Mouse (Mus musculus): Measurements from ENCODE around the gene Rps15a. TPM values are rescaled to one million over a fixed set of nuclear protein-coding genes. Genes with fewer than 3 reads are reported as not detected.

Rps15a gene
- polyA plus RNA-seq (2011; ENCODE audit: insufficient read depth, insufficient read length, low replicate concordance, missing spikeins) = 986 and 1,535 TPM in 2 replicates

DNA sequence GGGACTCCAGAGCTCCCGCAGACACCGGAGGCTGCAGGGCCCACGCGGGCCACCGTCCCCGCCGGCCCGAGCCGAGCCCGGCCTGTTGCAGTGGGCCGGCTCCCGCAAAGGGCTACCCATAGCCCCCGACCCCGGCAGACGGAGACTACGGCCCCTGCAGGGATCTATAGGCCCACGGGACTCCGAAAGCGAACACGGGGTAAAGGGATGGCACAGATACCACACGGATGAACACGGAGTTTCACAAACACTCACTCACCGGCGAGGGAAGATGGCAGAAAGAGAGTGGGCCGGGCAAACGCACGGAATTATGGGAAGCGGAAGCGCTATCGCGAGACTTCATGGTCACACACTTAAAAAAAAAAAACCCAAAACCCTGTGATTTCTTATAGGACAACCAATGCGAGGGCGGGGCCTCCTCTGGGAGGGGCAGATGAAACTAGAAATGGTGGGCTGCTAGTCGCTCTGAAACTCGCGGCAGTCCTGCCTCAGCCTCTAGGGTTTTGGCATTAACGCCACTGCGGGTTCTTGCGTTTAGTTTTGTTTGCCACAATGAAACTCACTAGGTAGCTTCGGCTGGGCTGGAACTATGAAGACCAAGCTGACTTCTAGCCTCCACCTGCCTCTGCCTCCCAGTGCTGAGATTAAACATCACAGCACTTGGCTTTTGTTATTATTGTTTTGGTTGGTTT, at the start of gene Rps15a:
TSS of gene Rps15a (minus strand) at position 312 of the 692 bp plus-strand sequence.
- TF ChIP-seq POLR2A (IDR thresholded peaks at IDR 0.05; ENCODE audit: borderline replicate concordance, control insufficient read depth, low read depth, low read length) (peak; percentile 41; the same call in 1 of the 2 replicates), CTCF (IDR thresholded peaks at IDR 0.05; ENCODE audit: control insufficient read depth, insufficient read depth, low read length) (no peak)
- under 1% methylated on average over 40 of the region's 40 CpGs for WGBS

DNA sequence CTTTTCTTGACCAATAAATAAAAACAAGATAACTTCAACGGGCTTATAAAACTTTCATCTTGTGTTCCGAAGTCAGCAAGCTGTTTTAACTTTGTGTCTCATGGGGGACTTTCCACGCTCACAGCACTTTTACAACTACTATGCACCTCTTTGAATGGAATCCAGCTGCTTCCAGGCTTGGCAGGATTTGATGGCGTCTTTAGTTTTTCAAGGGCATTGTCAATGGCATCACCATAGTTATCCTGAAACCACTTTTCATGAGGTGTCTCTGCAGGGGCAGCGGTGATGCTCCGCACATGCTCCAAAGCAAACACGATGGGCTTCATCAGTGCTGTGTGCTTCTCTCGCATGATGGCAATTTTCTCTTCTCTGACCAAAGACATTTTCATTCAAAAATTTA, 47.0 kb upstream of the Rps15a start:
- WGBS = 91% methylated on average over 8 of the region's 8 CpGs
- H3K27ac ChIP-seq (ENCODE audit: control insufficient read depth, insufficient read depth, low read depth, low read length, poor library complexity) = no peak overlapping the region
- no peaks in the 10 kb centered on the region for H3K4me1 ChIP-seq (ENCODE audit: control insufficient read depth, insufficient read depth, low read length)
- H3K4me3 ChIP-seq (replicated peaks; ENCODE audit: control insufficient read depth, low read depth, low read length) = no peak overlapping the region
- no peak for TF ChIP-seq POLR2A (IDR thresholded peaks at IDR 0.05; ENCODE audit: borderline replicate concordance, control insufficient read depth, low read depth, low read length)
- TF ChIP-seq CTCF (IDR thresholded peaks at IDR 0.05; ENCODE audit: control insufficient read depth, insufficient read depth, low read length) = no peak

More for the DNA sequence above, at the start of gene Rps15a:
- Histone ChIP-seq H3K27ac (ENCODE audit: control insufficient read depth, insufficient read depth, low read depth, low read length, poor library complexity) (peak within 1 kb of the TSS; percentile 61), H3K4me1 (ENCODE audit: control insufficient read depth, insufficient read depth, low read length) (peaks cover 8% of the 10 kb centered on the region), H3K4me3 (replicated peaks; ENCODE audit: control insufficient read depth, low read depth, low read length) (peak within 1 kb of the TSS; percentile 79)

DNA sequence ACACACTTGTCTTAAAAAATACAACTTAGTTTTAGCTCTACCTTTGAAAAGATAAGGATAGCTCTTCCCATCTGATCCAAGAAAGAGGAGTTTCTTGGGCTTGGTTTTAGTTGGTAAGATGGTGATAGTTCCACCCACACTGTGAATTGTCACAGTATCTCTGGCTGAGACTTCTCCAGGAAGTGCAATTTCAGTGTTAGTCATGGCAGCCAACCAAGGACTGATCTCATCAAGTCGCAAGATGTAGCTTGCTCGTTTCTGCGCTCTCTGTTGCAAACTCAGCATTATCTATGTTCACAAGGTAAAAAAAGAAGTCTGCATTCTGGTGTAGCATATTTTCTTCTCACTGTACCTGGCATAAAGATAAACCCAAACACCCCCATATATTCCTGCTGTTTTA, 44.1 kb upstream of the Rps15a start:
- WGBS = 83% methylated on average over 3 of the region's 3 CpGs

DNA sequence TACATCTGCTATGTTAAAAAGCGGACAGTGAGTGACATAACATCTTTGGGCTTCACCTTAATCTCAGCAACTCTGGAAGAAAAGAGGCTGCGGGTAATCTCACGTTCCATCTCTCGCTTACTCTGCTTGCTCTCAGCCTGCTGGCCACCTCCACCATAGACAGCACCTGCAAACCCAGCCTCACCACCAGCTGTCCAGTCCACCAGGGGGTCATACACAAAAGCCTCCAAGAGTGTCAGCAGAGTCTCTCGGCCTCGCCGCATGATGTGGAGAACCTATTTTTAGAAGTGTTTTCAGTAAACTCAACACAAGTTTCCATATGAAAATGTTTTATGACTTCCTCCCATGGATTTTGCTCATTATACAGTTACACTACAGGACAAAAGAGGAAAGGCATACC, 40.5 kb upstream of the Rps15a start:
- TF ChIP-seq CTCF (IDR thresholded peaks at IDR 0.05; ENCODE audit: control insufficient read depth, insufficient read depth, low read length) (no peak), POLR2A (IDR thresholded peaks at IDR 0.05; ENCODE audit: borderline replicate concordance, control insufficient read depth, low read depth, low read length) (no peak)
- no peak overlapping the region for H3K4me3 ChIP-seq (replicated peaks; ENCODE audit: control insufficient read depth, low read depth, low read length)
- no peak overlapping the region for H3K27ac ChIP-seq (ENCODE audit: control insufficient read depth, insufficient read depth, low read depth, low read length, poor library complexity)
- 96% methylated on average over 7 of the region's 7 CpGs for WGBS
- no peaks in the 10 kb centered on the region for H3K4me1 ChIP-seq (ENCODE audit: control insufficient read depth, insufficient read depth, low read length)

More for the DNA sequence above, 44.1 kb upstream of the Rps15a start:
- Histone ChIP-seq H3K4me3 (replicated peaks; ENCODE audit: control insufficient read depth, low read depth, low read length) (no peak overlapping the region), H3K27ac (ENCODE audit: control insufficient read depth, insufficient read depth, low read depth, low read length, poor library complexity) (no peak overlapping the region), H3K4me1 (ENCODE audit: control insufficient read depth, insufficient read depth, low read length) (no peaks in the 10 kb centered on the region)
- TF ChIP-seq CTCF (IDR thresholded peaks at IDR 0.05; ENCODE audit: control insufficient read depth, insufficient read depth, low read length) = no peak
- TF ChIP-seq POLR2A (IDR thresholded peaks at IDR 0.05; ENCODE audit: borderline replicate concordance, control insufficient read depth, low read depth, low read length) = no peak

DNA sequence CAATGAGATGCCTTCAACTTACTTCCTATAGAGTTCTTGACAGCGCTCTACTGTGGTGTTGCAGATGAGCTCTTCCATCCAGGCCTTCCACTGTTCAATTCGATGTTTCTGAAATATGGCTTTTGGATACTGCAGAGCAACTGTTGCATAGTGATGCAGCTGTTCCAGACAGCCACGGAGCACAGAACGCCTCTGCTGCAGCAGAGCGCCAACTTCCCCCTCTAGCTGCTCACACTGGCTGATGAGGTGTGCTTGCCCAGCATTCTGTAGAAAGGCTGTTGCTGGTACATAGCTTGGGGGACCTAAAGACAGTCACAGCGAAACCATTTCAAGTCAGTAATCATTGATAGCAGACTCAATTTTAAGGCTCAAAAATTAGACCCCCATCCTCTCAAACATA, 38.2 kb upstream of the Rps15a start:
- no peaks in the 10 kb centered on the region for H3K4me1 ChIP-seq (ENCODE audit: control insufficient read depth, insufficient read depth, low read length)
- TF ChIP-seq POLR2A (IDR thresholded peaks at IDR 0.05; ENCODE audit: borderline replicate concordance, control insufficient read depth, low read depth, low read length) = no peak
- TF ChIP-seq CTCF (IDR thresholded peaks at IDR 0.05; ENCODE audit: control insufficient read depth, insufficient read depth, low read length) = no peak
- WGBS = 68% methylated on average over 6 of the region's 6 CpGs
- H3K27ac ChIP-seq (ENCODE audit: control insufficient read depth, insufficient read depth, low read depth, low read length, poor library complexity) = no peak overlapping the region
- H3K4me3 ChIP-seq (replicated peaks; ENCODE audit: control insufficient read depth, low read depth, low read length) = no peak overlapping the region

DNA sequence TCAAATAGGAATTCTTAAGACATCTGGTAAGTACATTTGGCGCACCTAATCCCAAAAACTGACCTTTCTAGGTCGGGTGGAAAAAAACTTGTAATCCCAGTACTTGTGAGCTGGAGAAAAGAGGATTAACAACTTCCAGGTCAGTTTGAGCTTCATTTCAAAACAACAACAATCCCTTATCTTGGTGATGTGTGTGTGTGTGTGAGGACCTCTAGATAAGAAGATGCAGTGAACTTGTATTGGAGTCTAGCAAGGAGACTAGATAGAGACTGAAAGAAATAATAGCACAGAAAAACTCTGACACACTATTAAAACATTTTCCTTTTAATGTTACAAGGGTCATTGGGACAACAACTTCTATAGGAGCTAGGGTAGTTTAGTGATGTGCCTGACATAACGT, 27.6 kb upstream of the Rps15a start:
- Histone ChIP-seq H3K4me3 (replicated peaks; ENCODE audit: control insufficient read depth, low read depth, low read length) (no peak overlapping the region), H3K27ac (ENCODE audit: control insufficient read depth, insufficient read depth, low read depth, low read length, poor library complexity) (no peak overlapping the region), H3K4me1 (ENCODE audit: control insufficient read depth, insufficient read depth, low read length) (no peaks in the 10 kb centered on the region)
- 80% methylated on average over 3 of the region's 3 CpGs for WGBS
- TF ChIP-seq CTCF (IDR thresholded peaks at IDR 0.05; ENCODE audit: control insufficient read depth, insufficient read depth, low read length) = no peak
- TF ChIP-seq POLR2A (IDR thresholded peaks at IDR 0.05; ENCODE audit: borderline replicate concordance, control insufficient read depth, low read depth, low read length) = no peak

DNA sequence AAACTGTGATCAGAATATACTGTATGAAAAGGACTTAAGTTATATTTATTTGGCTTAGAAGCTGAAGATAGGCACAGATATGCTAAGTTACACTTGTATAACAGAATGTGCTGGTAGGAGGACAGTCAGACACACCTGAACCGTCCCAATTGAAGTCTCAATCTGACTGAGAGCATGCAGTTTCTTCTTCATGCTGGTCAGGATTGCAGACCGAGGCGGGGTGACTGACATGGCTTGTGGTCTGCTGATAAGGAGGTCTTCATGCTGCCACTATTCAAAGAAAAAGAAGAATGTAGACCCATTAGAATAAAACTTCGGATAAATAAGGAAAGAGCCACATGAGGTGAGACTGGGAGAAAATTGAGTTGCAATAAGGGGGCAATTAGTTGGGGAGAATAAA, 27.1 kb upstream of the Rps15a start:
- H3K4me3 ChIP-seq (replicated peaks; ENCODE audit: control insufficient read depth, low read depth, low read length) = no peak overlapping the region
- 64% methylated on average over 4 of the region's 4 CpGs for WGBS
- no peak overlapping the region for H3K27ac ChIP-seq (ENCODE audit: control insufficient read depth, insufficient read depth, low read depth, low read length, poor library complexity)
- H3K4me1 ChIP-seq (ENCODE audit: control insufficient read depth, insufficient read depth, low read length) = no peaks in the 10 kb centered on the region
- TF ChIP-seq POLR2A (IDR thresholded peaks at IDR 0.05; ENCODE audit: borderline replicate concordance, control insufficient read depth, low read depth, low read length) (no peak), CTCF (IDR thresholded peaks at IDR 0.05; ENCODE audit: control insufficient read depth, insufficient read depth, low read length) (no peak)

DNA sequence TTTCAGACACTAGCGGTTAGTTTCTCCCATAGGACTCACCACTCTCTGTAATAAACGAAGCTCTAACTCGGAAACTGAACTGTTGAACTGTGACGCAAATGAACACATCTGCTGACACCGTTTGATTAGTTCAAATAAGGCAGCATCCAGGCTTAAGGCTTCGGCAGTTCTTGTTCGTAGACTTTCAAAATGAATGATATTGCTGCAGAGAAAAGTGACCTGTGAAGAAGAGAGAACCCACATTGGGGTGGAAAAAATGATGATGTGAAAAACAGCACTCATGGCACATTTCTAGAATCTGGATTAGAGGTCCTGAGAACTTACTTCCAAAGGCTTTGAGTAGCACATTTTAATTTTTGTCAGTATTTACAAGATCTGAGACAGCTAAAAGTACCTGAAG, 25.3 kb upstream of the Rps15a start:
- no peak overlapping the region for H3K4me3 ChIP-seq (replicated peaks; ENCODE audit: control insufficient read depth, low read depth, low read length)
- H3K4me1 ChIP-seq (ENCODE audit: control insufficient read depth, insufficient read depth, low read length) = no peaks in the 10 kb centered on the region
- TF ChIP-seq POLR2A (IDR thresholded peaks at IDR 0.05; ENCODE audit: borderline replicate concordance, control insufficient read depth, low read depth, low read length) (no peak), CTCF (IDR thresholded peaks at IDR 0.05; ENCODE audit: control insufficient read depth, insufficient read depth, low read length) (no peak)
- H3K27ac ChIP-seq (ENCODE audit: control insufficient read depth, insufficient read depth, low read depth, low read length, poor library complexity) = no peak overlapping the region
- WGBS = 91% methylated on average over 7 of the region's 7 CpGs
